ENCODE assay signal across 10 mouse cellular contexts in genomic region chr9:59266332-59266731, GRCm38 (mm10). TPM values are rescaled to one million over a fixed set of nuclear protein-coding genes. Genes with fewer than 3 reads are reported as not detected.
A peak's percentile ranks its signal among the peaks of the same experiment; 100 is the strongest.
DNase-seq lines count a peak whose midpoint lies in the region; ATAC-seq lines count a peak whose summit lies in the region.
"Had no signal": no experiment of that assay in that cellular context is flagged by ENCODE, and none has a peak within 500 bp of the region (broad histone marks: within the 10 kb centered on the region; RNA-seq: fewer than 3 reads in every experiment).

No protein-coding gene starts in this region.

- intact Hi-C loops in left cerebral cortex, postnatal 14 days (cut with DNase I), result loop anchor here (5.0 kb wide), 1 partner anchor 254 kb away; no protein-coding TSS in a partner anchor

- DNase-seq in kidney, adult 18-20 months, result peak; percentile 15
- no peak for DNase-seq in kidney, adult 8-10 months
- peak; percentile 72 for DNase-seq in ES-CJ7 (ENCODE audit: low read depth, low spot score)
- no peak for DNase-seq in frontal cortex, postnatal 25 days (ENCODE audit: low spot score in 2 of 2)
- DNase-seq in left cerebral cortex, postnatal 14 days (ENCODE audit: low spot score in 2 of 2), result no peak

- peak; percentile 63 for ATAC-seq in common myeloid progenitor, adult 5-6 weeks (replicated peaks; ENCODE audit: low read depth, poor library complexity, severe bottlenecking)
- peak; percentile 63 for ATAC-seq in megakaryocyte, adult 5-6 weeks (ENCODE audit: poor library complexity, severe bottlenecking)
- ATAC-seq in cerebellum, adult (ENCODE audit: insufficient number of reproducible peaks, low FRiP score, low TSS enrichment), result no peak
- ATAC-seq: forebrain, embryonic 16.5 days; inflammation-experienced regulatory T-cells, adult 6 months had no signal

RNA-seq across cellular contexts. Expression of gene Adpgk, which starts 25.0 kb away (rescaled TPM):
- 32.6 and 44.6 TPM in 2 replicates for total RNA-seq in common myeloid progenitor, adult 5-6 weeks (2017)
- total RNA-seq in megakaryocyte, adult 5-6 weeks (2015), result 199 and 247 TPM in 2 replicates
- total RNA-seq in megakaryocyte, adult 5-6 weeks (2017), result 176 and 232 TPM in 2 replicates
- total RNA-seq in left cerebral cortex, postnatal 14 days (2021), result 10 to 100 TPM; 16.0 to 16.1 TPM

Comparison
In these comparisons a context has a peak if more than half of its experiments do, and no peak if none do; other contexts are left out.
1. DNase-seq: peak in kidney, adult 18-20 months (single experiment) and ES-CJ7 (single experiment); none in kidney, adult 8-10 months (0 of 2), frontal cortex, postnatal 25 days (0 of 2) and left cerebral cortex, postnatal 14 days (0 of 2).